Mouse (Mus musculus): ENCODE results near the gene Hspb7.

Gene Hspb7

GRCm38 (mm10) chr4:141468576-141468975 is 48.0 kb downstream of the Hspb7 start:
- DNase-seq (ENCODE audit: low read depth, low spot score), result no peak

GRCm38 (mm10) chr4:141469343-141469742 is 48.8 kb downstream of the Hspb7 start:
- no peak for DNase-seq (ENCODE audit: low read depth, low spot score)

- no peak for DNase-seq (ENCODE audit: low read depth, low spot score)
These were observed 50.9 kb downstream of the Hspb7 start for GRCm38 (mm10) chr4:141471491-141471890.

GRCm38 (mm10) chr4:141472641-141473321 is 52.2 kb downstream of the Hspb7 start:
- no peak for DNase-seq (ENCODE audit: low read depth, low spot score)

- no peak for DNase-seq (ENCODE audit: low read depth, low spot score)
These were observed 53.9 kb downstream of the Hspb7 start for GRCm38 (mm10) chr4:141474431-141474830.

Data from CD4-positive, CD25-positive, alpha-beta regulatory T cell, adult 2 months (primary cell).